Mouse (Mus musculus) liver, embryonic 14.5 days (tissue): ENCODE data around the gene Chst8.

Experiments used
- CTCF ChIP-seq: IDR thresholded peaks from 2 replicates; pipeline ENCODE4 v1.5.1; 2016; ENCODE audit warnings: antibody characterized with exemption, low read depth, control low read depth
- EP300 ChIP-seq: IDR thresholded peaks from 2 replicates; pipeline ENCODE4 v1.6.1; 2016; ENCODE audit warnings: antibody characterized with exemption, low read depth

DNA sequence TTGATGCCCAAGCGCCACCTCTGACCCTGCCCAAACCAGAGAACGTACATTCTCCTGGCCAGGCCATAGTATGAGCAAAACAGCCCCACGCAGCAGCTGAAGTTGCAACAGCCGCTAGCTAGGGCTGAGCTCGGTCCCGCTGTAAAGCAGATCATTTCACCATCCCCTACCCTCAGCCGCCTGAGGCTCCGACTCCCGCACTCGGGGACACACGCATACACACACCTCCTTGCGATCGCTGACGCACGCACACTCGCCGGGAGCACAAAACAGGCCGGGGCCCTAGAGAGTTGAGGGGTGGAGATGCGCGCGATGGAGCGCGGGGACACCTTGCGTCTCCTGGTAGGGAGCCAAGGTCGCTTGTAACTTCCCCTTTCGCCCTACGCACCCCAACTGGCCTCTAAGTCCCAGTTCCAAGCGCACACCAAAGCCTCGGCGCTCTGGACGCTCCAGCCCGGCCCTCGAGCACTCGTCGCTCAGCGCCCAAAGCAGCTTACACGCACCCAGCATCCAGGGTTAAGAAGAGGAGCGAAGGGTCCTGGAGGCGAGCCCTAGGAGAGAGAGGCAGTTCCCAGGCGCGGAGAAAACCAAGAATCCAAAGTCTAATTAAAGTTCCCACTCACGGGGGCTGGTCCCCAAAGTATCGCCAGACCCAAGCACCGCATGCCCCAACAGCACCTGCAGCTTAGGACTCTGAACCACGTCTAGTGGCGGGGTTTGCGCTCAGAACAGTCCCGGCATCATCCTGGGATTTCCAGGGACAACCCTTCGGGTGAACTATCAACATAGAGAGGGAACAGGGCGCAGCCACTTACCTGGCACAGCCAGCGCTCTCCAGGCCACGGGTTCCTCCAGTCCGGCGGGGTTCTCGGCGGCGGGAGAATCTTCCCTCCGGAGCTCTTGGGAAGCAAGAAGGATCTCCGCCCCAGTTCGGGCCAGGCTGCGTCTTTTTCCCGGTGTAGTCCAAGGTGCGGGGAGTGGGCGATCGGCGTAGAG lies 682 bp downstream of the Chst8 start:
- TF ChIP-seq CTCF (no peak), EP300 (no peak)
